Mouse (Mus musculus): ENCODE measurements at regions not wholly inside any gene's neighbourhood (a gene's known extent, or its start where the extent isn't known, plus 50 kb on each side); places are given as distances from the start of the nearest gene placed in this dataset.

- DNase-seq (ENCODE audit: low spot score in 2 of 2) = no peak
Measured at GRCm38 (mm10) chr5:119944371-119944770, 111.9 kb downstream of the Tbx5 start.

- DNase-seq (ENCODE audit: low spot score in 2 of 2) = peak in 1 of 2 experiments; percentile 61
Measured at GRCm38 (mm10) chr5:119948399-119948798, 115.9 kb downstream of the Tbx5 start.

- no peak for DNase-seq (ENCODE audit: low spot score in 2 of 2)
Measured at GRCm38 (mm10) chr5:119952085-119952484, 119.6 kb downstream of the Tbx5 start.

- DNase-seq (ENCODE audit: low spot score in 2 of 2) = no peak
Measured at GRCm38 (mm10) chr5:119953189-119953588, 120.7 kb downstream of the Tbx5 start.

GRCm38 (mm10) chr5:119953811-119954566 lies 121.5 kb downstream of the Tbx5 start:
- no peak for DNase-seq (ENCODE audit: low spot score in 2 of 2)

GRCm38 (mm10) chr5:119958942-119959341 lies 126.5 kb downstream of the Tbx5 start:
- DNase-seq (ENCODE audit: low spot score in 2 of 2) = no peak

- DNase-seq (ENCODE audit: low spot score in 2 of 2) = no peak
Measured at GRCm38 (mm10) chr5:119964751-119965150, 132.3 kb downstream of the Tbx5 start.

GRCm38 (mm10) chr5:119971286-119971685 lies 138.8 kb downstream of the Tbx5 start:
- DNase-seq (ENCODE audit: low spot score in 2 of 2) = no peak

GRCm38 (mm10) chr5:119972802-119973437 lies 140.5 kb downstream of the Tbx5 start:
- DNase-seq (ENCODE audit: low spot score in 2 of 2) = peak; percentile 45 to 59

GRCm38 (mm10) chr5:119978096-119978715 lies 138.1 kb upstream of the Rbm19 start:
- DNase-seq (ENCODE audit: low spot score in 2 of 2) = no peak

GRCm38 (mm10) chr5:119981111-119981807 lies 135.0 kb upstream of the Rbm19 start:
- DNase-seq (ENCODE audit: low spot score in 2 of 2) = peak in 1 of 2 experiments; percentile 14

GRCm38 (mm10) chr5:119984206-119984605 lies 132.1 kb upstream of the Rbm19 start:
- DNase-seq (ENCODE audit: low spot score in 2 of 2) = no peak

GRCm38 (mm10) chr5:119992130-119992529 lies 124.1 kb upstream of the Rbm19 start:
- DNase-seq (ENCODE audit: low spot score in 2 of 2) = no peak

GRCm38 (mm10) chr5:119995726-119996125 lies 120.5 kb upstream of the Rbm19 start:
- no peak for DNase-seq (ENCODE audit: low spot score in 2 of 2)

- DNase-seq (ENCODE audit: low spot score in 2 of 2) = no peak
Measured at GRCm38 (mm10) chr5:120005696-120006469, 110.4 kb upstream of the Rbm19 start.

GRCm38 (mm10) chr5:120007738-120008137 lies 108.5 kb upstream of the Rbm19 start:
- DNase-seq (ENCODE audit: low spot score in 2 of 2) = no peak

- DNase-seq (ENCODE audit: low spot score in 2 of 2) = no peak
Measured at GRCm38 (mm10) chr5:120008306-120008705, 108.0 kb upstream of the Rbm19 start.

- DNase-seq (ENCODE audit: low spot score in 2 of 2) = no peak
Measured at GRCm38 (mm10) chr5:120015417-120015816, 100.8 kb upstream of the Rbm19 start.

- DNase-seq (ENCODE audit: low spot score in 2 of 2) = no peak
Measured at GRCm38 (mm10) chr5:120018126-120018525, 98.1 kb upstream of the Rbm19 start.

GRCm38 (mm10) chr5:120020748-120021147 lies 95.5 kb upstream of the Rbm19 start:
- no peak for DNase-seq (ENCODE audit: low spot score in 2 of 2)

GRCm38 (mm10) chr5:120022276-120022675 lies 94.0 kb upstream of the Rbm19 start:
- DNase-seq (ENCODE audit: low spot score in 2 of 2) = peak in 1 of 2 experiments; percentile 8
